Mouse (Mus musculus) hematopoietic stem cell, adult 5-6 weeks (primary cell): ENCODE measurements around the gene Rnase13. TPM values are rescaled to one million over a fixed set of nuclear protein-coding genes. Genes with fewer than 3 reads are reported as not detected.
"Not testable (repeated sequence)": the region's sequence is repeated elsewhere in the genome, so short reads cannot be mapped to it uniquely, and the experiment has no call there.

Experiments
- ATAC-seq, 2 experiments: fragments of 125-278 bp in 1 of 2; replicated peaks in 1 of 2; 2 replicates each; pipeline ENCODE4 v1.8.0; 2016 to 2017; ENCODE audit warnings: inconsistent platforms in 2 of 2, mild to moderate bottlenecking in 2 of 2, moderate number of reproducible peaks in 2 of 2, low read depth in 1 of 2, moderate TSS enrichment in 1 of 2; ENCODE audit not compliant: low FRiP score in 2 of 2, poor library complexity in 2 of 2, severe bottlenecking in 2 of 2, insufficient read depth in 1 of 2, low TSS enrichment in 1 of 2
- total RNA-seq: library from RNA; stranded (forward); fragments of 172-1452, 232-1000 nt; gene quantifications from 2 replicates; pipeline ENCODE4 v1.2.3, GENCODE M21; 2017

Rnase13 gene
- not detected in 2 replicates for total RNA-seq

- ATAC-seq, result no peak
Measured at GRCm38 (mm10) chr14:51922571-51922865, at the start of gene Rnase13. Gene Rnase13, minus strand, starts transcription at chr14:51922773.

GRCm38 (mm10) chr14:51967400-51967799 lies 44.8 kb upstream of the Rnase13 start:
- no peak for ATAC-seq

GRCm38 (mm10) chr14:51960316-51960715 lies 37.7 kb upstream of the Rnase13 start:
- ATAC-seq, result no peak

GRCm38 (mm10) chr14:51943336-51943735 lies 20.8 kb upstream of the Rnase13 start:
- ATAC-seq, result no peak

GRCm38 (mm10) chr14:51942236-51942635 lies 19.7 kb upstream of the Rnase13 start:
- ATAC-seq, result 0 out of 4 replicates have a peak, but pooled peaks of 1 of the 2 experiments have one; percentile 17

GRCm38 (mm10) chr14:51941577-51941976 lies 19.0 kb upstream of the Rnase13 start:
- ATAC-seq, result no peak

- peak; percentile 22 to 74; a peak in 3 of 4 replicates for ATAC-seq
Measured at GRCm38 (mm10) chr14:51940944-51941560, 18.5 kb upstream of the Rnase13 start.

- ATAC-seq, result no peak
Measured at GRCm38 (mm10) chr14:51939005-51939404, 16.4 kb upstream of the Rnase13 start.

GRCm38 (mm10) chr14:51932092-51933020 lies 9.8 kb upstream of the Rnase13 start:
- ATAC-seq, result no peak

GRCm38 (mm10) chr14:51930824-51931223 lies 8.3 kb upstream of the Rnase13 start:
- peak; percentile 78 to 82 for ATAC-seq

- ATAC-seq, result no peak
Measured at GRCm38 (mm10) chr14:51929968-51930367, 7.4 kb upstream of the Rnase13 start.

GRCm38 (mm10) chr14:51929309-51929943 lies 6.9 kb upstream of the Rnase13 start:
- ATAC-seq, result no peak

GRCm38 (mm10) chr14:51926930-51927329 lies 4.4 kb upstream of the Rnase13 start:
- not testable (repeated sequence) for ATAC-seq

- no peak for ATAC-seq
Measured at GRCm38 (mm10) chr14:51923492-51923891, 919 bp upstream of the Rnase13 start.

GRCm38 (mm10) chr14:51922910-51923309 lies 337 bp upstream of the Rnase13 start:
- no peak for ATAC-seq

GRCm38 (mm10) chr14:51921759-51922570 lies 608 bp downstream of the Rnase13 start:
- ATAC-seq, result no peak

- ATAC-seq, result no peak
Measured at GRCm38 (mm10) chr14:51918966-51919365, 3.6 kb downstream of the Rnase13 start.
